ENCODE assay signal across 14 mouse cellular contexts in the genomic region with DNA sequence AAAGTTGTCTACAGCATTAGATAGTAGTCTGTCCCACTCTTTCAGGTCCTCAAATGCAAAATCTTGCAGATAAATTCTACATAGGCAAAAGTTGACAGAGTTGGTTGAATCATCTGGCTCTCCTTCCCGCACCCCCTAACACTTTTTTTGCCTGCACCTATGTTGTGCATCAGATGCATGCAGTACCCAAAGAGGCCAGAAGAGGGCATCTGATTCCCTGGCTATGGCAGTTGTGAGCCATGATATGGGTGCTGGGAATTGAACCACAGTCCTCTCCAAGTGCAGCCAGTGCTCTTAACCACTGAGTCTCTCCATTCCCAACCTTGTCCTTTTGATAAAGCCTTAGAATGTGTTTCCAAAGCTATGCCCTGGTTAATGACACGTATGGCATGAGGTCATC. TPM values are rescaled to one million over a fixed set of nuclear protein-coding genes. Genes with fewer than 3 reads are reported as not detected.
DNase-seq lines count a peak whose midpoint lies in the region; ATAC-seq and TF ChIP-seq lines count a peak whose summit lies in the region.
"Had no signal": no experiment of that assay in that cellular context is flagged by ENCODE, and none has a peak within 500 bp of the region (broad histone marks: within the 10 kb centered on the region; RNA-seq: fewer than 3 reads in every experiment).

No protein-coding gene starts in this region.

- no peak overlapping the region for H3K4me3 ChIP-seq in intestine, postnatal 0 days (ENCODE audit: low read depth, low read length)
- H3K4me3 ChIP-seq in intestine, embryonic 15.5 days (replicated peaks): no peak overlapping the region
- no peak overlapping the region for H3K4me3 ChIP-seq in lung, postnatal 0 days (ENCODE audit: low read depth, low read length)
- H3K4me3 ChIP-seq in small intestine, adult 2 months (ENCODE audit: low read depth, low read length): no peak overlapping the region
- H3K4me3 ChIP-seq: embryonic facial prominence, embryonic 10.5 days; hindbrain, embryonic 15.5 days; midbrain, embryonic 12.5 days had no signal

- no peak for ATAC-seq in intestine, postnatal 0 days
- ATAC-seq in intestine, embryonic 15.5 days: no peak
- ATAC-seq in lung, postnatal 0 days: no peak

- H3K27ac ChIP-seq in intestine, postnatal 0 days (ENCODE audit: low read depth, low read length): no peak overlapping the region
- H3K27ac ChIP-seq in intestine, embryonic 15.5 days: no peak overlapping the region
- H3K27ac ChIP-seq in lung, postnatal 0 days (ENCODE audit: low read length): no peak overlapping the region
- H3K27ac ChIP-seq in small intestine, adult 2 months (ENCODE audit: insufficient read depth, low read depth, low read length): no peak overlapping the region
- H3K27ac ChIP-seq: embryonic facial prominence, embryonic 10.5 days; hindbrain, embryonic 15.5 days; midbrain, embryonic 12.5 days had no signal

- no peak for TF ChIP-seq EP300 in lung, postnatal 0 days (IDR thresholded peaks at IDR 0.05)

- H3K4me1 ChIP-seq in intestine, postnatal 0 days (replicated peaks; ENCODE audit: control insufficient read depth, insufficient read depth, low read length): no peaks in the 10 kb centered on the region
- no peaks in the 10 kb centered on the region for H3K4me1 ChIP-seq in intestine, embryonic 15.5 days (replicated peaks)
- no peaks in the 10 kb centered on the region for H3K4me1 ChIP-seq in lung, postnatal 0 days (ENCODE audit: insufficient read depth, low read depth, low read length)
- peaks cover 12% of the 10 kb centered on the region for H3K4me1 ChIP-seq in small intestine, adult 2 months (ENCODE audit: control insufficient read depth, insufficient read depth, insufficient read length, low read length)
- H3K4me1 ChIP-seq: hindbrain, embryonic 15.5 days; midbrain, embryonic 12.5 days had no signal

- no peak for TF ChIP-seq POLR2A in small intestine, adult 2 months (IDR thresholded peaks at IDR 0.05; ENCODE audit: low read depth, low read length)

- 98% methylated on average over 2 of the region's 2 CpGs for WGBS in intestine, postnatal 0 days
- WGBS in intestine, embryonic 15.5 days: 94% methylated on average over 2 of the region's 2 CpGs
- WGBS in lung, postnatal 0 days: 94% methylated on average over 2 of the region's 2 CpGs
- 98% methylated on average over 2 of the region's 2 CpGs for WGBS in small intestine, adult 2 months

- no peaks in the 10 kb centered on the region for H3K9me3 ChIP-seq in intestine, postnatal 0 days (ENCODE audit: control insufficient read depth)
- H3K9me3 ChIP-seq in intestine, embryonic 15.5 days: no peaks in the 10 kb centered on the region
- H3K9me3 ChIP-seq in lung, postnatal 0 days (ENCODE audit: low read length): no peaks in the 10 kb centered on the region
- H3K9me3 ChIP-seq: hindbrain, embryonic 15.5 days; midbrain, embryonic 12.5 days had no signal

- peak; percentile 52 for TF ChIP-seq CTCF in intestine, postnatal 0 days (IDR thresholded peaks at IDR 0.05; ENCODE audit: low read depth)
- peak; percentile 51 for TF ChIP-seq CTCF in lung, postnatal 0 days (IDR thresholded peaks at IDR 0.05)
- TF ChIP-seq CTCF in small intestine, adult 2 months (IDR thresholded peaks at IDR 0.05; ENCODE audit: extremely low read depth, insufficient read length, insufficient replicate concordance, low read depth, low read length): peak; percentile 15; the same call in 1 of the 2 replicates

- no peaks in the 10 kb centered on the region; the same call in 1 of the 2 replicates for H3K27me3 ChIP-seq in intestine, postnatal 0 days (replicated peaks; ENCODE audit: control insufficient read depth, insufficient read depth, low read length)
- H3K27me3 ChIP-seq in intestine, embryonic 15.5 days (replicated peaks): no peaks in the 10 kb centered on the region
- H3K27me3 ChIP-seq in lung, postnatal 0 days (replicated peaks; ENCODE audit: insufficient read depth, low read length): no peaks in the 10 kb centered on the region
- H3K27me3 ChIP-seq in small intestine, adult 2 months (ENCODE audit: control insufficient read depth, insufficient read depth, low read length): no peaks in the 10 kb centered on the region
- H3K27me3 ChIP-seq: hindbrain, embryonic 15.5 days; midbrain, embryonic 12.5 days had no signal

- no peak overlapping the region for H3K9ac ChIP-seq in intestine, postnatal 0 days (ENCODE audit: low read depth, low read length)
- no peak overlapping the region for H3K9ac ChIP-seq in intestine, embryonic 15.5 days
- no peak overlapping the region for H3K9ac ChIP-seq in lung, postnatal 0 days (replicated peaks; ENCODE audit: low read depth)
- H3K9ac ChIP-seq: hindbrain, embryonic 15.5 days; midbrain, embryonic 12.5 days had no signal

- H3K4me2 ChIP-seq in intestine, postnatal 0 days (replicated peaks; ENCODE audit: low read depth): no peak overlapping the region
- H3K4me2 ChIP-seq in intestine, embryonic 15.5 days (replicated peaks): no peak overlapping the region
- no peak overlapping the region for H3K4me2 ChIP-seq in lung, postnatal 0 days (replicated peaks; ENCODE audit: low read depth, low read length)
- H3K4me2 ChIP-seq: hindbrain, embryonic 15.5 days; midbrain, embryonic 12.5 days had no signal

- no peak for DNase-seq in lung, postnatal 0 days (ENCODE audit: low spot score)
- DNase-seq in lung, postnatal 10 days: no peak
- peak; percentile 64 for DNase-seq in ES-CJ7 (ENCODE audit: low read depth, low spot score)
- no peak for DNase-seq in thymus, postnatal 0 days (ENCODE audit: low spot score)
- DNase-seq: adrenal gland, adult 8-10 months; cerebellum, adult 9-10 months; kidney, postnatal 10 days; lung, adult 18-20 months had no signal

- no peaks in the 10 kb centered on the region for H3K36me3 ChIP-seq in intestine, postnatal 0 days (ENCODE audit: control insufficient read depth, insufficient read depth)
- no peaks in the 10 kb centered on the region for H3K36me3 ChIP-seq in intestine, embryonic 15.5 days
- H3K36me3 ChIP-seq in lung, postnatal 0 days (ENCODE audit: insufficient read depth, low read length): no peaks in the 10 kb centered on the region
- H3K36me3 ChIP-seq in small intestine, adult 2 months (ENCODE audit: control insufficient read depth, insufficient read depth, low read length): no peaks in the 10 kb centered on the region
- H3K36me3 ChIP-seq: embryonic facial prominence, embryonic 10.5 days; hindbrain, embryonic 15.5 days; midbrain, embryonic 12.5 days had no signal

RNA-seq across cellular contexts. Expression of a gene that starts 13.8 kb away (rescaled TPM):
- 0.47 and 0.78 TPM in 2 replicates for polyA plus RNA-seq in intestine, postnatal 0 days (2015; fragmentation: Nextera tagmentation; extraction: Ambion mirVana)
- polyA plus RNA-seq in intestine, embryonic 15.5 days (2015; fragmentation: Nextera tagmentation; extraction: Ambion mirVana): 1.3 and 1.4 TPM in 2 replicates
- polyA plus RNA-seq in lung, postnatal 0 days (2015; fragmentation: Nextera tagmentation; extraction: Ambion mirVana): 2.6 and 3.1 TPM in 2 replicates
- polyA plus RNA-seq in small intestine, adult 2 months (2012; rRNA removed): 0.13 TPM in 2 replicates
- polyA plus RNA-seq in thymus, postnatal 0 days (2015; fragmentation: Nextera tagmentation; extraction: Ambion mirVana): 2.6 and 3.0 TPM in 2 replicates

RNA-seq across cellular contexts. Expression of a gene that starts 21.7 kb away (rescaled TPM):
- polyA plus RNA-seq in intestine, postnatal 0 days (2015; fragmentation: Nextera tagmentation; extraction: Ambion mirVana): 68.3 and 73.3 TPM in 2 replicates
- polyA plus RNA-seq in intestine, embryonic 15.5 days (2015; fragmentation: Nextera tagmentation; extraction: Ambion mirVana): 107 and 111 TPM in 2 replicates
- polyA plus RNA-seq in lung, postnatal 0 days (2015; fragmentation: Nextera tagmentation; extraction: Ambion mirVana): 91.3 and 93.7 TPM in 2 replicates
- 22.8 and 23.5 TPM in 2 replicates for polyA plus RNA-seq in small intestine, adult 2 months (2012; rRNA removed)
- 185 and 199 TPM in 2 replicates for polyA plus RNA-seq in thymus, postnatal 0 days (2015; fragmentation: Nextera tagmentation; extraction: Ambion mirVana)

RNA-seq across cellular contexts. Expression of a gene that starts 22.0 kb away (rescaled TPM):
- polyA plus RNA-seq in intestine, postnatal 0 days (2015; fragmentation: Nextera tagmentation; extraction: Ambion mirVana): 585 and 607 TPM in 2 replicates
- polyA plus RNA-seq in intestine, embryonic 15.5 days (2015; fragmentation: Nextera tagmentation; extraction: Ambion mirVana): 888 and 1,051 TPM in 2 replicates
- 675 and 704 TPM in 2 replicates for polyA plus RNA-seq in lung, postnatal 0 days (2015; fragmentation: Nextera tagmentation; extraction: Ambion mirVana)
- polyA plus RNA-seq in small intestine, adult 2 months (2012; rRNA removed): 34.0 and 67.2 TPM in 2 replicates
- polyA plus RNA-seq in thymus, postnatal 0 days (2015; fragmentation: Nextera tagmentation; extraction: Ambion mirVana): 1,431 and 1,509 TPM in 2 replicates

RNA-seq across cellular contexts. Expression of a gene that starts 51.7 kb away (rescaled TPM):
- polyA plus RNA-seq in intestine, postnatal 0 days (2015; fragmentation: Nextera tagmentation; extraction: Ambion mirVana): 1.2 and 1.5 TPM in 2 replicates
- polyA plus RNA-seq in intestine, embryonic 15.5 days (2015; fragmentation: Nextera tagmentation; extraction: Ambion mirVana): 2.3 and 2.5 TPM in 2 replicates
- polyA plus RNA-seq in lung, postnatal 0 days (2015; fragmentation: Nextera tagmentation; extraction: Ambion mirVana): 5.9 and 6.4 TPM in 2 replicates
- polyA plus RNA-seq in small intestine, adult 2 months (2012; rRNA removed): 0.62 and 1.5 TPM in 2 replicates
- 4.7 and 6.9 TPM in 2 replicates for polyA plus RNA-seq in thymus, postnatal 0 days (2015; fragmentation: Nextera tagmentation; extraction: Ambion mirVana)

RNA-seq across cellular contexts. Expression of a gene that starts 56.0 kb away (rescaled TPM):
- polyA plus RNA-seq in intestine, postnatal 0 days (2015; fragmentation: Nextera tagmentation; extraction: Ambion mirVana): 1.6 and 1.7 TPM in 2 replicates
- polyA plus RNA-seq in intestine, embryonic 15.5 days (2015; fragmentation: Nextera tagmentation; extraction: Ambion mirVana): 1.7 and 1.9 TPM in 2 replicates
- polyA plus RNA-seq in lung, postnatal 0 days (2015; fragmentation: Nextera tagmentation; extraction: Ambion mirVana): 0.53 and 0.74 TPM in 2 replicates
- polyA plus RNA-seq in small intestine, adult 2 months (2012; rRNA removed): 1.8 and 7.2 TPM in 2 replicates
- polyA plus RNA-seq in thymus, postnatal 0 days (2015; fragmentation: Nextera tagmentation; extraction: Ambion mirVana): 0.42 and 0.44 TPM in 2 replicates
